Mouse (Mus musculus): Measurements from ENCODE around the gene Rab11fip4. TPM values are rescaled to one million over a fixed set of nuclear protein-coding genes. Genes with fewer than 3 reads are reported as not detected.

Rab11fip4 gene
- polyA plus RNA-seq, 1 experiment = 0.25 TPM

- no peak overlapping the region for H3K27ac ChIP-seq (ENCODE audit: insufficient read depth, low read length)
- no peak for TF ChIP-seq CTCF (IDR thresholded peaks at IDR 0.05; ENCODE audit: borderline replicate concordance, insufficient read depth, low read length)
- no peak for TF ChIP-seq POLR2A (IDR thresholded peaks at IDR 0.05; ENCODE audit: low read depth, low read length)
- no peaks in the 10 kb centered on the region for H3K4me1 ChIP-seq (ENCODE audit: control insufficient read depth, insufficient read depth, low read length)
- H3K4me3 ChIP-seq (ENCODE audit: insufficient read depth, low read length) = no peak overlapping the region
These were observed 39.5 kb downstream of the Rab11fip4 start for GRCm38 (mm10) chr11:79630521-79630920.

DNA sequence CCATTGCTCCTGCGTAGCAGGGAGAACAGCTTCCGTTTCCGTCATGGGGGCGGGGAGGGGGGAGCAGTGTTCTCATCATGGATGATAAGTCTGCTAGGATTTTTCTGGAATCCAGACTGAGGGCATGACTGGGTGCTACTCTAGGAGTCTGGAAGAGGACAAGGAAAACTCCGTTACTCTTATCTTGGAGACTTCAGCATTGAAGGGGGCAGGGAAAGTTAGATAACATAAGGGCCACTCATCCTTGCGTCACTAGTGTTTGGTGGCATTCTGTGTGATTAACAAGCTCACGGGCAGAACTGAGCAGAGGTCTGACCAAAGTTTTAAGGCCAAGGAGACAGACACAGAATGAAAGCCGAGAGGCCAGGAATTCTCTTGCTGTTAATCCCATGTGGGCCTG, 42.4 kb downstream of the Rab11fip4 start:
- Histone ChIP-seq H3K27ac (ENCODE audit: insufficient read depth, low read length) (no peak overlapping the region), H3K4me1 (ENCODE audit: control insufficient read depth, insufficient read depth, low read length) (no peaks in the 10 kb centered on the region)

DNA sequence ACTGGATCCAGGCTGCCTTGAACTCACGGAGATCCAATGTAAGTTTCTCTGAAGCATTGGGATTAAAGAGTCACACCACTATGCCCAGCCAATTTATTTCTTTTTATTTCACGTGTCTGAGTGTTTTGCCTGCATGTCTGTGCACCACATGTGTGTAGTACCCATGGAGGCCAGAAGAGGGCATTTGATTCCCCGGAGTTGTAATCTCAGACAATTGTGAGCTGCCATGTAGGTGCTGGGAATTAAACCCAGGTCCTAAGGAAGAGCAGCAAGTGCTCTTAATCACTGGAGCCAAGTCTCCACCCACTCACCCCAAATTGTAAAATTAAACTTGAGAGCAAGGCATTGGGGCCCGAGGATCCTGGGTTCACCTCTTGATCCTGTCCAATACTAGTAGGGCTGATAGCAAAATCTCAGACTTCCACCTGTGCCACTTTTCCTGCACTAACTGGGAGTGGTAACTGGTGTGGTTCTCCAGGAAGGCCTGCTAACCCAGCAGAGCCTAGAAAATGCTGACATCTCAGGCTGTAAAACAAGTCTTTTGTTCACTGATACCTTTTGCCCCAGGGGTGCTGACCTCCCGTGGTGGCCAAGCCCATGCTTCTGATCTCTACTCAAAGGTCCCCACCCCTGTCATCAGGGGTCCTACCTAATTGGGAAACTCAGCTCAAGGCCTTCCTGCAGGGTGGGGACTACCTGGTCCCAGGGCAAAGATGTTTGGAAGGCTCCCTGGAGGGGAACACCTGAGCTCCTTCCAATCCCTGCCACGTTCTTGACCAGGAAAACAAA, 44.8 kb downstream of the Rab11fip4 start:
- Histone ChIP-seq H3K4me1 (ENCODE audit: control insufficient read depth, insufficient read depth, low read length) (no peaks in the 10 kb centered on the region), H3K27ac (ENCODE audit: insufficient read depth, low read length) (no peak overlapping the region), H3K4me3 (ENCODE audit: insufficient read depth, low read length) (no peak overlapping the region)
- TF ChIP-seq CTCF (IDR thresholded peaks at IDR 0.05; ENCODE audit: borderline replicate concordance, insufficient read depth, low read length) = no peak
- TF ChIP-seq POLR2A (IDR thresholded peaks at IDR 0.05; ENCODE audit: low read depth, low read length) = no peak

More for the DNA sequence above, 42.4 kb downstream of the Rab11fip4 start:
- TF ChIP-seq CTCF (IDR thresholded peaks at IDR 0.05; ENCODE audit: borderline replicate concordance, insufficient read depth, low read length) (no peak), POLR2A (IDR thresholded peaks at IDR 0.05; ENCODE audit: low read depth, low read length) (no peak)
- no peak overlapping the region for H3K4me3 ChIP-seq (ENCODE audit: insufficient read depth, low read length)

- TF ChIP-seq CTCF (IDR thresholded peaks at IDR 0.05; ENCODE audit: borderline replicate concordance, insufficient read depth, low read length) (no peak), POLR2A (IDR thresholded peaks at IDR 0.05; ENCODE audit: low read depth, low read length) (no peak)
These were observed 45.5 kb downstream of the Rab11fip4 start for GRCm38 (mm10) chr11:79636481-79636880.

GRCm38 (mm10) chr11:79638691-79639090, 47.7 kb downstream of the Rab11fip4 start:
- Histone ChIP-seq H3K4me3 (ENCODE audit: insufficient read depth, low read length) (no peak overlapping the region), H3K4me1 (ENCODE audit: control insufficient read depth, insufficient read depth, low read length) (no peaks in the 10 kb centered on the region), H3K27ac (ENCODE audit: insufficient read depth, low read length) (no peak overlapping the region)
- no peak for TF ChIP-seq POLR2A (IDR thresholded peaks at IDR 0.05; ENCODE audit: low read depth, low read length)
- TF ChIP-seq CTCF (IDR thresholded peaks at IDR 0.05; ENCODE audit: borderline replicate concordance, insufficient read depth, low read length) = no peak

More at GRCm38 (mm10) chr11:79636481-79636880, 45.5 kb downstream of the Rab11fip4 start:
- H3K4me3 ChIP-seq (ENCODE audit: insufficient read depth, low read length) = no peak overlapping the region
- H3K27ac ChIP-seq (ENCODE audit: insufficient read depth, low read length) = no peak overlapping the region
- H3K4me1 ChIP-seq (ENCODE audit: control insufficient read depth, insufficient read depth, low read length) = no peaks in the 10 kb centered on the region

DNA sequence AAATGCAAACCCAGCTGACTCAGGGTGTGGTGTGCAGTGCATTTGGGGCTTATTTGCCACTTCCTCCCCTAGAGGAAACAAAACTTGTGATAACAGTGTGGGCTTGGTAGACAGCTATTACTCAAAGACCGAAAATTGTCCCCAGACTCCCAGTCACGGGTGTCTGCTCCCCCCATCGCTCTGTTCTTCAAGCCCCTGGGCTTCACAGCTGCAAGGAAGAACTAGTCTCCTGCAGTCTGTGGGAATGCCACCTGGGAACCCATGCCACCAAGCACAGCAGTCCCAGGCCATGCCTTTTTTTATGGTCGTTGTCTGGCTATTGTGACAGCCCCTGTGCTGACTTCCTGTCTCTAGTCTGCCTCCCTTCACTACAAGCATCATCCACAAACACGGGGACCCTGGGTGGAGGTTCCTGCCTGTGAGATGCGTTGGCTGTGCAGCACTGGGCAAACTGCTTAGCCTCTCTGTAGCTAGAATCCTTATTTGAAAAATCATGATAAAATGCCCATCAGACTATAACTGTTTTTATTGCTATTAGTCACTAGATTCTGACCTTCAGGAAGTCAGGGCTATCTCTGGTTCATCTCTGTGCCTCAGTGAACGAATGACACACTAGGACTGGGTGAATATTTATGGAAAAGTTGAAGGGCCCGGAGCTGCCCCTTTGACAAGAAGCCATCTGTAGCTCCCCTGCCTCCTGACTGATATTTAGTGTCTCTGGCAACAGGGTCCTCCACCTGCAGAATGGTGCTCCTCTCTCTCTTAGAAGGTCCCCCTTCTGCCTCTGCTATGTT, 50.1 kb downstream of the Rab11fip4 start:
- no peak overlapping the region for H3K4me3 ChIP-seq (ENCODE audit: insufficient read depth, low read length)
- no peaks in the 10 kb centered on the region for H3K4me1 ChIP-seq (ENCODE audit: control insufficient read depth, insufficient read depth, low read length)
- no peak overlapping the region for H3K27ac ChIP-seq (ENCODE audit: insufficient read depth, low read length)
- TF ChIP-seq POLR2A (IDR thresholded peaks at IDR 0.05; ENCODE audit: low read depth, low read length) (no peak), CTCF (IDR thresholded peaks at IDR 0.05; ENCODE audit: borderline replicate concordance, insufficient read depth, low read length) (no peak)

- H3K4me1 ChIP-seq (ENCODE audit: control insufficient read depth, insufficient read depth, low read length) = peaks cover 5% of the 10 kb centered on the region
These were observed 52.7 kb downstream of the Rab11fip4 start for GRCm38 (mm10) chr11:79643730-79644129.

GRCm38 (mm10) chr11:79644717-79645191, 53.7 kb downstream of the Rab11fip4 start:
- no peak overlapping the region for H3K27ac ChIP-seq (ENCODE audit: insufficient read depth, low read length)
- H3K4me1 ChIP-seq (ENCODE audit: control insufficient read depth, insufficient read depth, low read length) = peaks cover 5% of the 10 kb centered on the region

More at GRCm38 (mm10) chr11:79643730-79644129, 52.7 kb downstream of the Rab11fip4 start:
- TF ChIP-seq POLR2A (IDR thresholded peaks at IDR 0.05; ENCODE audit: low read depth, low read length) (no peak), CTCF (IDR thresholded peaks at IDR 0.05; ENCODE audit: borderline replicate concordance, insufficient read depth, low read length) (no peak)
- no peak overlapping the region for H3K4me3 ChIP-seq (ENCODE audit: insufficient read depth, low read length)
- H3K27ac ChIP-seq (ENCODE audit: insufficient read depth, low read length) = no peak overlapping the region

GRCm38 (mm10) chr11:79646026-79646425, 55.0 kb downstream of the Rab11fip4 start:
- Histone ChIP-seq H3K4me1 (ENCODE audit: control insufficient read depth, insufficient read depth, low read length) (peaks cover 5% of the 10 kb centered on the region), H3K4me3 (ENCODE audit: insufficient read depth, low read length) (no peak overlapping the region), H3K27ac (ENCODE audit: insufficient read depth, low read length) (no peak overlapping the region)
- TF ChIP-seq POLR2A (IDR thresholded peaks at IDR 0.05; ENCODE audit: low read depth, low read length) (no peak), CTCF (IDR thresholded peaks at IDR 0.05; ENCODE audit: borderline replicate concordance, insufficient read depth, low read length) (no peak)

More at GRCm38 (mm10) chr11:79644717-79645191, 53.7 kb downstream of the Rab11fip4 start:
- TF ChIP-seq POLR2A (IDR thresholded peaks at IDR 0.05; ENCODE audit: low read depth, low read length) = no peak
- no peak for TF ChIP-seq CTCF (IDR thresholded peaks at IDR 0.05; ENCODE audit: borderline replicate concordance, insufficient read depth, low read length)
- H3K4me3 ChIP-seq (ENCODE audit: insufficient read depth, low read length) = no peak overlapping the region

Measured in embryonic fibroblast, embryonic 13.5 days (primary cell).